Mouse (Mus musculus): ENCODE data around the gene Tagap.

- TF ChIP-seq CTCF (IDR thresholded peaks at IDR 0.05; ENCODE audit: control insufficient read depth, insufficient read depth, insufficient replicate concordance, low read depth, low read length) (no peak), POLR2A (IDR thresholded peaks at IDR 0.05; ENCODE audit: control insufficient read depth, low read depth, low read length) (no peak)
Measured at GRCm38 (mm10) chr17:7897756-7898155, 28.0 kb upstream of the Tagap start.
